Mouse (Mus musculus): Measurements from ENCODE around the gene Cdk9.

Cdk9 gene

DNA sequence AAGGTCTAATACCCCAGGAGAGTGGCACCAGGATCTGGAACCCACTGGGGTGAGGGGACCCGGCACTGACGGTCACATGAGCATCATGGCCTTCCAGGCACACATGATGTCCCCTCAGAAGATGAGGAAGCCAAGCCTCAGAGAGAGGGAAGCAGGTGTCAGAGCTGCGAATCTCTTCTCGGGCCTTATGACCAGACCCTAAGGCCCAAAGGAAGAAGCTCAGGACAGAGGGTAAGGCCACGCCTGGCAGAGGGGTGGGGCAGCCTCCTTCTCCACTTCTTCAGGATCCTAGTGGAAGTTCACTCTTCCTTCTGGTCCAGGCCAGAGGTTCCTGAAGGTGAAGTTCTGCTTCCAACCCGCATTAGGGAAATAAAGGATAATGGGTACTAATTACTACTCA, 19.8 kb upstream of the Cdk9 start:
- no peak for DNase-seq

DNA sequence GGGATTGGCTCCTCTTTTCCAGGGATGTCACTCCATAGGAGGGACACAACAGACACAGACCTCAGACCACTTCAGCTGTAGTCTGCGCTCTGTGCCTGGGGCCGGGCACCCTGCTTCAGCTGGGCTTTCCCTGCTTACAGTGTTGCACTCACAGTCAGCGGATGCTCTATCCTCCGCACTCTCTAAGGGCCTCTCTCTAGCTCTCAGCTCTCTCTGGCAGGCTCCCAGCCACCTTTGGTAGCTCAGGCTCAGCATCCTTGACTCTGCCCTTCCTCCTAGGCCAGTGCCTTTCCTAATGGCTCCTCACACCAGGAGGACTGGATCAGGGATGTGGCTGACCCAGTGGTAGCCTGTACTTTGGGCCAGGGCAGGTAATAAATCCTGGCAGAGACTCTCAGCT, 19.0 kb upstream of the Cdk9 start:
- DNase-seq, result no peak

DNA sequence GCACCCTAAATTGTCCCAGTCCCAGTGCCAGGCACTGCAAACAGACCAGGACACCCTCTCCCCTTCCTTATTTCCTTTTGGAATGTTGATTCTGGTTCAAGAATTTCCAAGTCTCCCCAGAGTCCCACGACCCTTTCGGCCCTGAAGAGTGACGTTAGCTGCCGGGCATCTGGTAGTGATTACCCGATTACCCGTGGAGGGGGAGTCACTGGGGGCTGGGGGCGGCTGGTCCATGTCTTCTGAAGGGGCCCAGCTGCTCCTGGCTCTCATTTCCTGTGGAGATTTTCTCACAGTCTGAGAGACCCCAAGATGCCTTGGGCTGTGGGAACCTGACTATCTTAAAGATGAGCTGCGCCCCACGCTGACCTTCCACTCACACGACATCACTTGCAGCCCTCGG, 18.0 kb upstream of the Cdk9 start:
- no peak for DNase-seq

DNA sequence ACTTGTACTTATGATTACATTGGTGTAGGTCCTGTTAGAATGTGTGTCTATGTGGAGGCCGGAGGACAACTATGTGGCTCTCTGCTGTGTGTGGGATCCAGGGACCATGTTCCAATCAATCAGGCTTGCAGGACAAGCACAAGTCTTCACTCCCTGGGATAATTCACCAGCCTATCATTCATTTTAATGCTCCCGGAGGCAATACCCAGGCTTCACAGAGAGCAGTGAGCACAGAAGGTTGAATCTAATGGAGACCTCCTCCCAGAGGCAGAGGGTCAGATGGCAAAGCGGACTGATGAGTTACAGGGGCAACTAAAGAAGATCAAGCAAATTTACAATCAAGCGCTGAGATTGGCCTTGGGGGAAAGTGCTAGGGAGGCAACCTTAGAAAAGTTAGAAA, 16.7 kb upstream of the Cdk9 start:
- no peak for DNase-seq

DNA sequence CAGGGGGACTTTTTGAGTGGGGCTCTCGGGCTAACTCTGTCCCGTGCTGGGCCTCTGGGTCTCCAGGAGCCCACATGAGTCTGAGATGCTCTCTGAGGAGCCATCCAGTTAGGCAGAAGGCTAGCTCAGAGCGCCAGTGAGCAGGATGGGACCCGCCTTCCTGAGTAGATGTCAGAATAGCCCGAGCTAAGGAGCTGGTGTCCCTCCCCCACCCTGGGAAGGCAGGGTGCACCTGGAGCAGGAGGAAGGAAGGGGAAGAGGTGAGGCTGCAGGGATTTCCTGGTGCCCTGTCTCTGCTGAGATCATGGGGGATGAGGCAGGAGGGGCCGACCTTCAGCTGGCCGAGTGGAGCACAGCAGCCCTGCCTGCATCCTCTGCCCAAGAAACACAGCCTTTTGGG, 15.6 kb upstream of the Cdk9 start:
- DNase-seq, result no peak

DNA sequence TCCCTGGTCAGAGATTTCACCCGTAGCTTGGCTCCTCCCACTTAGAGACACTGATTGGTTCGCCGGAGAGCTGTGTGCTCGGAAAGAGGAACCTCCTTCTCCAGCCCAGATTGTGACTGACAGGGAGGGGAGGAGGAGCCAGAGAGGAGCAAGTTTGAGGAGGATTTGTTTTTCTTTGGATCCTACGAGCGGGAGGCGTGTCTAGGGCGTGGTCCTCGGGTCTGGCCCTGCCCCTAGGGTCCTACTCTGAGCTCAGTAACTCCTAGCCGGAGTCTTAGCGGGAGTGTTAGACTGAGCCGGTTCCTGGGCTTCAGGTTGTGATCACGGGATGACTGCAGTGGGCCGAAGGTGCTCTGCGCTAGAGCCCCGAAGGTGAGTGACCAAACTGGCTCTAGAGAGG, 14.6 kb upstream of the Cdk9 start:
- DNase-seq, result peak; percentile 81

DNA sequence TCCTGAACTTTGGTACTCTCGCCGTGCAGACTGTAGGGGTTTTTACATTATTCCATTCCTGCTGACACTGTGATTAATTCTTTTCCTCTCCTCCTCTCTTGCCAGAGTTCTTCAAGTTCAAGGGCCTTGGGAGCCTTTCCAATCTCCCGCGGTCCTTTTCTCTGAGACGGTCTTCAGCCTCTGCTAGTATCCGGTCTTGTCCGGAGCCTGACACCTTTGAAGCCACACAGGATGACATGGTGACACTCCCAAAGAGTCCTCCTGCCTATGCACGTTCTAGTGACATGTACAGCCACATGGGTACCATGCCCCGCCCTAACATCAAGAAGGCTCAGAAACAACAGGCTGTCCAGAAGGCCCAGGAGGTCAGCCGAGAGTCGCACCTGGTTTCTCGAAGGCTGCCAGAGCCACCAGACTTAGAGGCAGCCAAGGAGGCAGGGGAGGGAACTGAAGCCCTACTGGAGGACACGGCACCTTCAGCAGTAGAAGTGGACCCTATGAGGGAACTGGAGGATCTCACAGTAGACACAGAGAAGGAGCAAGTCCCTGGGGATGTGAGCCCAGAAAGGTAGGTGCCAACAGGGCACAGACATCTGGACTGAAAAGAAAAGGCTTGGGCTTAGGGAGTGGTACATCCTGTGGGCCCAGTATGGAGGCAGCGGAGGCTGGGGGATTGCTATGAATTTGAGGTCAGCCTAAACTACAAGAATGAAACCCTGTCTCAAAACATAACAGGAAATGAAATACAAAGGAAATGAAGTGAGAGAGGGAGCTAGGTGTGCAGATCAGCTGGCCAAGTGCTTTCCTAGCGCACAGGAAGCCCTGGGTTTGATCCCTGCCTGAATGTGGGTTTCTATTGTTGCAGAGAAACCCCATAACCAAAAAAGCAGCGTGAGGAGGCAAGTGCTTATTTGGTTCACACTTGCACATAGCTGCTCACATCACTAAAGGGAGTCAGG, 12.2 kb upstream of the Cdk9 start:
- peak; percentile 58 for DNase-seq

DNA sequence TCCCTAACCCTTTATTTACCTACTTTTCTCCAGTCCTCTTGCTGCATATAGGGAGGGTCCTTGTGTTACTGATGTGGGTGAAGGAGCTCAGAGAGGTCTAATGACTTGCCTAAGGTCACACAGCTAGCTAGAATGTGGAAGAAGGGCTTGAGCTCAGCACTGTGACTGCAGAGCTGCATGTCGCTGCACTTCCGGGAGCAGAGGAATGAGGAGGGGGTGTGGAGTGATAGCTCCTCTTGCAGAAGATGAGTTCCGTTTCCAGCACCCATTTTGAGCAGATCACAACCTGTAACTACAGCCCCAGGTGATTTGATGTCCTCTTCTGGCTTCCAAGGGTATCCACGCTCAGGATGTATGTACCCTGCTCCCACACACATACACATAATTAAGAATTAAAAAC, 11.3 kb upstream of the Cdk9 start:
- no peak for DNase-seq

DNA sequence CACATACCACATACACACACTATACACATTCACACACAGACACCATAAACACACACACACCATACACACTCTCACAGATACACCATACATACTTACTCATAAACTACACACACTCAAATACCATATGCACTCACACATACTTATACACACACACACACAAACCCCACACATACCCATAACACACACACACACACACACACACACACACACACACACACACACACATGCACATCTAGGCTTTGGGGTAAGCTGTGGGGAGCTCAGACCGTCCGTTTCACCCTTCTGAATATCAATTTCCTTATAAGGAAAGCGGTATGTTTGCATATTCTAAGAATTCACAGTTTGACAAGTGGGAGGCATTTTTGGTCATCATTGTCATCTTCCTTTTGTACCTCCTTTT, 9.7 kb upstream of the Cdk9 start:
- no peak for DNase-seq

DNA sequence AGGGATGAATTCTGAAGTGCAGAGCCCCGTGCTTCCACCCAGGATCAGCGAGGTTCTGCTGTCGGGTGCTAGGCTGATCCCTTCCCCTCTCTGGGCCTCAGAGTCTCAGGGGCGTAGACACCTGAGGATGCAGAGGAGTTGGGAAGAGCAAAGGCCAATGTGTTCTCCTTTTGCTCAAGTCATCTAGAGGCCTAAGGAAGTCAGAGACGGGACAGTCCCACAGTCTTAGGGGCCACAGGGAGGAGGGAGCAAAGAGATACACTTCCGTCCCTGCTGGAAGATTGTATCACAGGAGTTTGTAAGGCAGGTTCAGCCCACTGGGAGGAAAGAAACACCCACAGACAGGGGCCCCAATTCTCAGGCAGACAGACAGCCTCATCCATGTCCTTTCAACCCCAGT, 9.2 kb upstream of the Cdk9 start:
- DNase-seq, result peak; percentile 44

DNA sequence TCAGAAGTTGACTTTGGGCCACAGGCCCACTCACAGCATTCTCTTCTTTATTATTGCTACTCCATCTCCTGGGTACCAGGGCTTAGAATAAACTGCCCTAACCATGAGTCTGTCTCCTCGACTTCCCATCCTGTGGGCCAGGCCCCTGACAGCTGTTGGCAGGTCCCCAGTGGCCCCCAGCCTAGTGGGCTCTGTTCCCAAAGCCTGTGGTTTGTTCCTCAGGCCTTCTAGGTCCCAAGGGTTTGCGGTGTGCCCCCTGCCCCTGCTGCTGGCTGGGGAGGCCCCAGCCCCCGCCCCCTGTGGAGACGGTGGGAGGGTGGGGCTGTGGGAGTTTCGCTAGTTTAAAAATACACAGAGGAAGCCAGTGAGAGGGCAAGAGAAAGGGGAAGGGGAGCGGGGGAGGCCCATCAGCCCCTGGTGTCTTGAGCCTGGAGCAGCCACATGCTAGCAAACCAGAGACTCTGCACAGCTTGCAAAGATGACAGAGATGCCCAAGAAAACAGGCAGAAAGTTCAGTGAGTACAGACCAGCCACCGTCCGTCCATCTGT, 7.9 kb upstream of the Cdk9 start, which contains the start of gene Sh2d3c:
Gene Sh2d3c, plus strand, starts transcription at position 375 of the 549 bp plus-strand sequence.
- DNase-seq, result peak; percentile 70

DNA sequence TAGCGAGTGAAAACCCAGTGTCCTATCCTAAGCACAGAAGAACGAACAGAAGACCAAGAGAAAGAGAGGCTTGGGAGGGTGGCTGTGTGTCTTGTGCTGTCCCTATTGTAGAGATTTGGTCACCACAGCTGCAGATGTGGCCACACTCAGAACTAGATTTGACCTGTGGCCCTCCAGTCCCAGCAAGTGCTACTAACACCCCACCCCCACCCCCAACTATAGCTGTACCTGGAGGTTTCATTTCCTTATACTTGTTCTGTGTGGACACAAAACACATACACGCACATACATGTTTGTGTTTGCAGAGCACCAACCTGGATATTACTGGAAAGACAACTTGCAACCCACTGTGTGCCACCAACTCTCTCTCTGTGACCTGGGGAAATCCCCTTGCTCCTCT, 7.2 kb upstream of the Cdk9 start:
- no peak for DNase-seq

DNA sequence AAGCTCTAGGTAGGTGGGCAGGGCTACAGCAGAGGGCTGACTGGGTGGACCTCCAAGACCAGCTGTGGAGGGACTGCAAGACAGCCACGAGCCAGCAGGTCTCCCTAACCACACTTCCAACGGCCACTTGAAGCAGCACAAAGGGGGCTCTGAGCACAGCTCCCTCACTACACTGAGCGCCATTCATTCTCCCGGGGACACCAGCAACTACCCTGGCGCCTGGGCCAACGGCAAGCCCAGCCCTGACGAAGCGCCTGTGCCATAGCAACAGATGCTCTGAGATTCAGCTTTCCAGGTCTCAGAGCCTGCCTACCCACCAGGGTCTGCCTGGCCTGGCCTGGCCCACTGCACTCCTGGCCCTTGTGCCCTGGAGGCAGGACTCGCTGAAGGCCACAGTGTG, 5.9 kb upstream of the Cdk9 start:
- peak; percentile 47 for DNase-seq

DNA sequence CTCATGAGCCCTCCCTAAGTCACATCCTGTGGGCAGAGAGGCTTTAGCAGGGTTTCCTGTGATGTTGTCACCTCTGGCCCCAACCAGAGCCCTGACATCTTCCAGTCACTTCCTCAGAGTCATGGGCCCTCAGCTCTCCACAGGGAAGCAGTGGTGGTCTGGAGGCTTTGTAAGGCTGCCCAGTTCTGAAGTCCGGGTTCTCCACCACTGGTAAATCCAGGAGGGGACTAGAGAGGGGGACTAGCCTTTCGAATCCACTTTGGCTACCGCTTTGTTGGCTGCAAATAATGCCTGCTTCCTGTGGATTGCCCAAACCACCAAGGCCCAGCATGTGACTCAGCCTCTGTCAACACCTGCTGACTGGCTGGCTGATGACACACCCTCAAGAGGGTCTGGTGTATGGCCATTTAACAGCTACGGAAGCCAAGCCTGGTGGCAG, 2.1 kb upstream of the Cdk9 start:
- peak; percentile 38 for DNase-seq

DNA sequence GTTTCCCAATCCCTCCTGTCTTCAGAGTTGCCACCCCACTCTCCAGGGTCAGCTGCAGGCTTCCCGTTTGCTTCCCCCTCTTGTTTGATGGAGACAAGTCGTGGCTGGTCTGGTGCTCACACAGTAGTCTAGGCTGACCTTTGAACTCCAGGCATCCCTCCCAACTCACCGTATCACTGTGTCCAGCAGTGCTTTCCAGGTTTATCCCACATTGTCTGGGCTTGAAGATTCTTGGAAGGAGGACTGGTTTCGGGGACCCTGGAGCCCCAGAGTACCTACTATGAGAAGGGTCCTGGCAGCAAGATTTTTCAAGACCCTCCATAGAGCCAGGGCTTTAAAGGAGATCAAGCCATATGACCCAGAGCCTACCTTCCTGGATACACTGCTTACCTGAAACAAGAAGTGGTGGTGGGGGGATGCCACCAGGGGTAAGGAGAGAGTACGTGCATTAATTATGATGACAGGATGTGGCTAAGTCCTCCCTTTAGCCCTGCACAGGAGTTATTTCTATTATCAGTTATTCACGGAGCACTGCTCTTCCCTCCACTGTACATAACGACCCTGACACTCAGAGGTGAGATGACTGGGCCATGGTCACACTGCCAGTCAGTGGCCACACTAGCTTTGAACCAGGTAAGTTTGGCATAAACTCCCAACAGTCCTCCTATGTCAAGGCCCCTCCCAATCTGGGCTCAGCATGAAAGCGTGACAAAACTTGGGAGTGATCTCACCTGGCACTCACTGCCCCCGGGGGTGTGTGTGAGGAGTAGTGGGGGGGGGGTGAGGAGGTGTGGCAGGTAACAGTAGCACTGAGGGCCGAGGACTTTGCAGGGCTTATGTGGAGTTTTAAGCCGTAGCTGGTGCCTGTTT, 1.5 kb upstream of the Cdk9 start:
- DNase-seq, result peak; percentile 33

DNA sequence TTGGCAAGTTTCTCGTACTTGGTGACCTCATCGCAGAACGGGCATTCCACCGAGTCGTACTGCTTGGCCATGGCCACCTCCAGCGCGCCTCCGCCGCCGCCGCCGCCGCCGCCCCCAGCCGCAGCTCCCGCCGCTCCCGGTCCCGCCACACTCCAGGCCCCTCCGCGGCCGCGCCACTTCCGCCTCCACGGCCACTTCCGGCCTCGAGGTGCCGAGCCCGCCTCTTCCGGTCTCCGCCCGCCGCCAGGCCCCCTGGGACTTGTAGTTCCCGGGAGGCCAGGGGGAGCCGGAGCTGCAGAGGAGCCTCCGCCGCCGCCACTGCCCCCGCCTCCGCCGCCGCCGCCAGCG, 316 bp downstream of the Cdk9 start:
- peak; percentile 98 for DNase-seq

DNA sequence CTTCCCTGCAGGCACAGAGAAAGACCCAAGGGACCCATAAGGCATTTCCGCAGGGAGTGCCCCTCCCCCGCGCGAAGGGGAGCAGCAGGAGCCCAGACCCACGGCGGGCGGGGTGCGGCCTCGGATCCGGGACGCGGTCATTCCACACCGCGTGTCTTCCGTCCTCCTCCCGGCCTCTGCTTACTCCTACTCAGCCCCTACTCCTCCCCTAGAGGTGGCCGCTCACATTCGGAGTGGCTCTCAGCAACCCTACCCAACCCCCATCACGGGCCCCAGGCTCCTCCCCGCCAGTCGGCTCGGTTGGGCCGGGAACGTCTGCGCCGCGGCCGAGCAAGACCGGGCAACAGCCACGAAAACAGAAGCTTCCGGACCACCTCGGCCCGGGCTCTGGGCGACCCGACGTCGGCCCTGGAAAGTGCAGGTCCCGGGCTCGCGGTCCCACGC, 746 bp downstream of the Cdk9 start:
- DNase-seq, result peak; percentile 81

DNA sequence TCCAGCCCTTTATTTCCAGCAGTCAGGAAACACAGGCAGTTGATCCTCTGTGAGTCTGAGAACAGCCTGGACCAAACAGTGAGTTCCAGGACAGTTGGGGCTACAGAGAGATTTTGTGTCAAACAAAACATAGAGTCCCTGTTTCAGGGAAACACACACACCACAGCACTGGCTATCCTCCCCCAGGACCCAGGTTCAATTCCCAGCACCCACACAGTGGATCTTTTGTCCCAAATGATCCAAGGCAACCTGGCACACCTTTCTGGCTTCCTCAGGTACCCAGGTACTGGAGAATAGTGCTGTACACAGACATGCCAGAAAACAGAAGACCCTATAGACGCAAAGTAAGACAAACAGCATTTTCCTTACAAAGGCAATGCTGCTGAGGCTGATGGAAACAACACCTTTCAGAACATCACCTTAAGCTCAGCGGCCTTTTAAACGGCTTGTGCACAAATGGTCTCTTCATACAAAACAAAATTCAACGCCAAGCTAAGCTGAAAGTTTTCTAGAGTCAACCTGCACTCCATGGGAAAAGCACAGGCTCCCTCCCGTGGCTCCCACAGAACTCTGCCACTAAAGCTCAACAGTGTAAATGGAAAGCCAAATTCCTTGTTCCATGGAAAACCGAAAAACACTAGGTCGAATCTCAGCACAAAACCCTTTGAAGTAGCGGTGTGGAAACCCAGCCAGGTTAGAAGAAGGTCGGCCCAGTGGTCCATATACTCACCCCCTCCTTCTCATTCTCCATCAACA, 1.4 kb downstream of the Cdk9 start:
- DNase-seq, result no peak

DNA sequence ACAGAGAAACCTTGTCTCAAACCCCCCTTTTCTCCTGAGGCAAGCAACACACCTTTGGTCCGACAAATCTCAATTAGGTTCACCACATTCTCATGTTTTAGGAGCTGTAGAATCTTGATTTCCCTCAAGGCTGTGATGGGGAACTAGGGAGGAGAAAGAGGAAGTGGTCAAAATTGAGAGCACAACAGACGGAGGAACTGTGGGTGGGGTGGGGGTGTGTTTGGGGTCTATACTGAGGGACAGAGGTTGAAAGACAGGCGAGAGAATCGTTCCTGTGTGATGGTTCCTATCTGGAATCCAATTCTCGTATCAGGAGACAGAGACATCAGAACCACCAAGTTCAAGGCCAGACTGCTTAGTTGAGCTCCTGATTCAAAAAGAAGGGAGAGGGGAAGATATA, 2.5 kb downstream of the Cdk9 start:
- DNase-seq, result no peak

DNA sequence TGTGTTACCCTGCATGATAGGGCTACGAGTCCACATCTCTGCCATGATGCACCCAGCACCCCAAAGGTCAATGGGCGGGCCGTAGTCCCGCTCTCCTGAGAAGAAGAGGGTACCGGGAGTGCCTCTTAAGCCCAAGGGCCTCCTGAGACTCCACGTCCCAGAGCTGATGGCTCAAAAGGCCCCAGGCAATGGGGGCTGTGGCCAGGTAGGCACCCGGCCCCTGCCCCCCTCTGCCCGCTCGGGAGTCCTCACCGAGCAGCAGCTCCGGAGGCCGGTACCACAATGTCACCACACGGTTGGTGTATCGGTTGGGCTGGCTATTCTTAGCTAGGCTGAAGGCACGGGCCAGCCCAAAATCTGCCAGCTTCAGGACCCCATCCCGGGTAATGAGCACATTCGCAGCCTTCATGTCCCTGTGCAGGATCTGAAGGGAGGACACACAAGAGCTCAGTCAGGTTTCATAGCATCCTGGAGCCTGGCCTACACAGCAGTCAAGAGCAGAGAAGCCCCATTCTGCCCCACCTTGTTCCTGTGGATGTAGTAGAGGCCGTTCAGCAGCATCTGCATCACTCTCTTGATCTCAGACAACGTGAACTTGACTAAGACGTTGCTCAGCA, 3.2 kb downstream of the Cdk9 start:
- no peak for DNase-seq

DNA sequence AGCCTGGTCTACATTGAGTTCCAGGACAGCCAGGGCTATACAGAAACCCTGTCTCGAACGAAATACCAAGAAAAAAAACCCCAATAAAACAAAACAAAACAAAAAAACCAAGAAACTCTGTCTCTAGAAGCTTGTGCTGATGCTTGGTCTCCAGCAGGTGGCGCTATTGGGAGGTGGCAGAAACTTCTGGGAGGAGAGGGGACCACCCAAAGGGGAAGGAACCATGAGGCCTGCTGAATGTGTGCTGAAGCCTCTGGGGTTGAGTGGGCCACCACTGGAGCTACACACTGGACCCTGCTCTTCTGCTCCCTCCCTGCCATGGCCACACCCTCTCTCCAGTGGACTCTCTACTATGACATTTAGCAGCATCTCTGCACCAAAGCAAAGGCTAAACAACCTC, 4.2 kb downstream of the Cdk9 start:
- DNase-seq, result peak; percentile 93

DNA sequence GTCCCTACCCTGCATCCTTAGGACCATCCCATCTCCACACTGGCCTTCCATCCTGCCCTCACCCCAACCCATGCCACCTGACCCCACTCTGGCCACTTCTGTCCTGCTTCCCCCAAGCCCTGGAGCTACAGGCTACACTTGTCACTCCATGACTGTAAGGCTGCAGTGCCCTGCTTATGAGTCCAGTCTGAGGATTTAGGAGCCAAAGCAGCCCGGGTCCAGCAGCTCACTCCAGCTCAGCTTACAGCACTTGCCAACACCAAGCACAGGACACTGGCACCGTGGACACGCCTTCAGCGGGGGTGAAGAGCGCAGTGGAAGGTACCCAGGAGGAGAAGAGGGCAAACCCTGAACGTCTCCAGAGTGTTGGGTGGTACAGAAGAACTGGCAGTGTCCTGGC, 5.9 kb downstream of the Cdk9 start:
- no peak for DNase-seq
